In the genomic region with DNA sequence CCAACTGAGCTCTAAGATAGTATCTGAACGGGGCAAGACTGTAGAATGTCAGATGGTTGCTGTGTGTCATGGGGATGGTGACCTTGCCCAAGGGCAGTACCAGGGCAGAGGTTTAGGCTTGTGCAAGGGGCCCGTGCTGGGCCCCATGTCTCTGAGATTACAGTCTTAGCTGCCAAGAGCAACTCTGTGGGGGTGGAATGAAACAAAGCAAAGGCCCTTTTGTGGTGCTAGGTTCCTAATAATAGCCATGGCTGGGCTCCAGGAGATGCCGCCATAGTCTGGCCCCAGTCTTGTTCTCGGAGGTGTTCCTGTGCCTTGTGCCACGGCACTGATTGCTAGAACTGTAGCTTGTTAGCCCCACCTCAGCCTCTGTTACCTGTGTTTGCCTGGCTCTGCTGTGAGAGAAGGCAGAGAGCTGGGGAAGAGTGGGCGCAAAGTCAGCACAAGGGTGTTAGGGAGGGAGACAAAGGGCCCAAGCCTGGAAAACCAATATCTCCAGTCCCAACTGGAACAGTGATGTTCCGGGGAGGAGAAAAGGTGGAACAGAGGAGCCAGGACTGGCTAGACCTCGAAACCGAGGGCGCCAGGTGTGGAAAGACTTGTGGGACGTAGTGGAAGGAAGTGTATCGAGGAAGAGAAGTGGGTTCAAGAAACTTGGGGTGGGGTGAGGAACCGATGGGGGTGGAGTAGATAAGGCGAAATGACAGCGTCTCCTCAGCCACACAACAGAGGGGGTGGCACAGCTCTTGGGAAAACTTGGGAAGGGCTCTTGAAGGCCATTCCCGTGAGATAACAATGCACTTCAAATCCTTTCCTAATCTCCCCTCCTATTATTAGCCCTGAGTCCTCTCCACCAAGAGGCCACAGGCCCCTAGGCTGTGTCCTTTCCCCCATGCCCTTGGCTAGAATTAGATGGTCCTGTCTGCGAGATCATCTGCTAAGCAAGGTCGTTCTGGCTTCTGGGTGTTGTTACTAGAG, we compare ENCODE assay signal across 10 mouse cellular contexts. TPM values are rescaled to one million over a fixed set of nuclear protein-coding genes. Genes with fewer than 3 reads are reported as not detected.
DNase-seq lines count a peak whose midpoint lies in the region; ATAC-seq and TF ChIP-seq lines count a peak whose summit lies in the region.
"Had no signal": no experiment of that assay in that cellular context is flagged by ENCODE, and none has a peak within 500 bp of the region (broad histone marks: within the 10 kb centered on the region; RNA-seq: fewer than 3 reads in every experiment).

No protein-coding gene starts in this region.

- H3K4me1 ChIP-seq in lung, adult 2 months (ENCODE audit: control insufficient read depth, insufficient read depth, low read length), result peaks cover 3% of the 10 kb centered on the region
- no peaks in the 10 kb centered on the region; the same call in 1 of the 2 replicates for H3K4me1 ChIP-seq in neural tube, embryonic 15.5 days

- H3K9ac ChIP-seq in neural tube, embryonic 15.5 days (replicated peaks), result no peak overlapping the region

- TF ChIP-seq POLR2A in lung, adult 2 months (IDR thresholded peaks at IDR 0.05; ENCODE audit: borderline replicate concordance, extremely low read depth, low read depth, low read length), result no peak

- no peaks in the 10 kb centered on the region for H3K27me3 ChIP-seq in neural tube, embryonic 15.5 days (replicated peaks)

- WGBS in lung, adult 2 months, result 53% methylated on average over 18 of the region's 18 CpGs
- WGBS in neural tube, embryonic 15.5 days, result 77% methylated on average over 18 of the region's 18 CpGs

- no peaks in the 10 kb centered on the region for H3K9me3 ChIP-seq in neural tube, embryonic 15.5 days (replicated peaks)

- ATAC-seq in frontal cortex, adult (ENCODE audit: low TSS enrichment), result peak; percentile 31; the same call in 1 of the 2 replicates
- ATAC-seq in neural tube, embryonic 15.5 days (ENCODE audit: low FRiP score), result no peak

- DNase-seq in frontal cortex, postnatal 25 days (ENCODE audit: low spot score in 2 of 2), result no peak
- DNase-seq in adipocyte (ENCODE audit: low spot score), result peak; percentile 3
- peak; percentile 97 for DNase-seq in heart, adult 11 months
- peak; percentile 35 for DNase-seq in lung, adult 2 months
- no peak for DNase-seq in spleen, postnatal 14 days (ENCODE audit: low spot score in 2 of 2)
- no peak for DNase-seq in natural killer cell, adult 2 months (ENCODE audit: low spot score in 2 of 2)
- DNase-seq: midbrain, embryonic 14.5 days had no signal

- no peaks in the 10 kb centered on the region for H3K36me3 ChIP-seq in neural tube, embryonic 15.5 days

- TF ChIP-seq CTCF in lung, adult 2 months (IDR thresholded peaks at IDR 0.05; ENCODE audit: insufficient read depth, low read length), result no peak

- no peak overlapping the region for H3K4me2 ChIP-seq in neural tube, embryonic 15.5 days

- no peak overlapping the region for H3K4me3 ChIP-seq in lung, adult 2 months (replicated peaks; ENCODE audit: extremely low read depth, low read depth, low read length)
- H3K4me3 ChIP-seq in neural tube, embryonic 15.5 days (replicated peaks), result no peak overlapping the region
- H3K4me3 ChIP-seq: erythroblast, embryonic 14.5 days had no signal

- no peak overlapping the region for H3K27ac ChIP-seq in neural tube, embryonic 15.5 days (replicated peaks)

RNA-seq across cellular contexts. Expression of a gene that starts 9.7 kb away (rescaled TPM):
- polyA plus RNA-seq in lung, adult 2 months (2012; rRNA removed), result 8.0 and 13.3 TPM in 2 replicates
- 7.4 and 9.6 TPM in 2 replicates for polyA plus RNA-seq in neural tube, embryonic 15.5 days (2015; fragmentation: Nextera tagmentation; extraction: Ambion mirVana)
- polyA plus RNA-seq: erythroblast, embryonic 14.5 days had no signal

RNA-seq across cellular contexts. Expression of a gene that starts 11.1 kb away (rescaled TPM):
- 12.7 and 17.0 TPM in 2 replicates for polyA plus RNA-seq in lung, adult 2 months (2012; rRNA removed)
- polyA plus RNA-seq in neural tube, embryonic 15.5 days (2015; fragmentation: Nextera tagmentation; extraction: Ambion mirVana), result 47.6 and 60.4 TPM in 2 replicates

RNA-seq across cellular contexts. Expression of a gene that starts 27.4 kb away (rescaled TPM):
- not detected in 2 replicates for polyA plus RNA-seq in lung, adult 2 months (2012; rRNA removed)
- not detected in 2 replicates for polyA plus RNA-seq in neural tube, embryonic 15.5 days (2015; fragmentation: Nextera tagmentation; extraction: Ambion mirVana)
- polyA plus RNA-seq: erythroblast, embryonic 14.5 days; midbrain, embryonic 14.5 days had no signal

RNA-seq across cellular contexts. Expression of a gene that starts 37.4 kb away (rescaled TPM):
- polyA plus RNA-seq in lung, adult 2 months (2012; rRNA removed), result 82.5 and 128 TPM in 2 replicates
- 1.8 and 2.5 TPM in 2 replicates for polyA plus RNA-seq in neural tube, embryonic 15.5 days (2015; fragmentation: Nextera tagmentation; extraction: Ambion mirVana)
- polyA plus RNA-seq: erythroblast, embryonic 14.5 days had no signal

Comparison
In these comparisons a context has a peak if more than half of its experiments do, and no peak if none do; other contexts are left out.
1. DNase-seq: peak in adipocyte (single experiment), heart, adult 11 months (single experiment) and lung, adult 2 months (single experiment); none in frontal cortex, postnatal 25 days (0 of 2), spleen, postnatal 14 days (0 of 2) and natural killer cell, adult 2 months (0 of 2).